11 mouse cellular contexts compared by ENCODE assay signal in the genomic region with DNA sequence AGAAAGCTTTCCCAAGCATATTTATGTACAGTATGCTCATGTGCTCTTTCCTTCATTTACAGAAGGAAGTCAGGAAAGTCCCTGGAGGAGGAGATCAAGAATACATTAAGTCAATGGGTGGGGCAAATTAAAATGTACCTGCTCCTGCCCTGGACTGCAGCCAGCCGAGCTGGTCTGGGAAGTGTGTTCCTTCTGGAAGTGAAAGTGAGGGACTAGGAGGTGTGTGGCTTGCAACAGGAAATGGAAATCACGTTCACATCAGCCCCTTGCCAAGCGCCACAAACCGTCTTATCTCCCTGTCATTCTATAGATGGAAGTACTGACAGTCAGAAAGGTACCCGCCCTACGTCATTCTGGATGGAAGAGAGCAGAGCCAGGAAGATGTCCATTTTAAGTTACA. TPM values are rescaled to one million over a fixed set of nuclear protein-coding genes. Genes with fewer than 3 reads are reported as not detected.
DNase-seq lines count a peak whose midpoint lies in the region; ATAC-seq and TF ChIP-seq lines count a peak whose summit lies in the region.
"Had no signal": no experiment of that assay in that cellular context is flagged by ENCODE, and none has a peak within 500 bp of the region (broad histone marks: within the 10 kb centered on the region; RNA-seq: fewer than 3 reads in every experiment).

No protein-coding gene starts in this region.

- no peak overlapping the region for H3K9ac ChIP-seq in liver, adult 2 months (ENCODE audit: low read depth, low read length)
- no peak overlapping the region for H3K9ac ChIP-seq in intestine, postnatal 0 days (ENCODE audit: low read depth, low read length)
- H3K9ac ChIP-seq in lung, embryonic 14.5 days: no peak overlapping the region
- no peak overlapping the region for H3K9ac ChIP-seq in stomach, postnatal 0 days (ENCODE audit: low read length)
- no peak overlapping the region for H3K9ac ChIP-seq in forebrain, postnatal 0 days
- H3K9ac ChIP-seq in neural tube, embryonic 15.5 days (replicated peaks): no peak overlapping the region
- H3K9ac ChIP-seq: forebrain, embryonic 13.5 days; hindbrain, embryonic 14.5 days had no signal

- ATAC-seq in intestine, postnatal 0 days: peak; percentile 61
- no peak for ATAC-seq in lung, embryonic 14.5 days (ENCODE audit: insufficient read depth)
- 0 out of 2 replicates have a peak, but pooled peaks have one; percentile 45 for ATAC-seq in stomach, postnatal 0 days (ENCODE audit: low FRiP score, low TSS enrichment)
- no peak for ATAC-seq in forebrain, postnatal 0 days
- no peak for ATAC-seq in neural tube, embryonic 15.5 days (ENCODE audit: low FRiP score)
- ATAC-seq: forebrain, embryonic 13.5 days had no signal

- peak; percentile 6 for DNase-seq in liver, adult 2 months (ENCODE audit: extremely low read depth, low read depth, low spot score)
- DNase-seq in liver: no peak
- peak; percentile 41 for DNase-seq in lung, embryonic 14.5 days
- peak; percentile 75 for DNase-seq in stomach, postnatal 0 days (ENCODE audit: low spot score)
- DNase-seq in embryo, embryonic 9.5 days (ENCODE audit: extremely low spot score): no peak
- DNase-seq in forebrain, postnatal 0 days: no peak

- no peak for TF ChIP-seq EP300 in stomach, postnatal 0 days (optimal IDR thresholded peaks at IDR 0.05)

- H3K4me2 ChIP-seq in intestine, postnatal 0 days (replicated peaks; ENCODE audit: low read depth): peak overlapping the region; percentile 56
- H3K4me2 ChIP-seq in lung, embryonic 14.5 days: peak overlapping the region; percentile 35; the same call in 1 of the 2 replicates
- H3K4me2 ChIP-seq in stomach, postnatal 0 days (replicated peaks; ENCODE audit: low read depth): peak overlapping the region; percentile 46
- no peak overlapping the region for H3K4me2 ChIP-seq in forebrain, postnatal 0 days (ENCODE audit: low read depth)
- no peak overlapping the region for H3K4me2 ChIP-seq in neural tube, embryonic 15.5 days
- H3K4me2 ChIP-seq: forebrain, embryonic 13.5 days; hindbrain, embryonic 14.5 days; liver, embryonic 11.5 days had no signal

- H3K36me3 ChIP-seq in liver, adult 2 months (ENCODE audit: control insufficient read depth, insufficient read depth, low read length): no peaks in the 10 kb centered on the region
- H3K36me3 ChIP-seq in intestine, postnatal 0 days (ENCODE audit: control insufficient read depth, insufficient read depth): no peaks in the 10 kb centered on the region
- H3K36me3 ChIP-seq in lung, embryonic 14.5 days (ENCODE audit: insufficient read depth): no peaks in the 10 kb centered on the region
- no peaks in the 10 kb centered on the region for H3K36me3 ChIP-seq in stomach, postnatal 0 days (ENCODE audit: control insufficient read depth, insufficient read depth, low read length)
- H3K36me3 ChIP-seq in forebrain, postnatal 0 days (ENCODE audit: insufficient read depth): no peaks in the 10 kb centered on the region
- H3K36me3 ChIP-seq in neural tube, embryonic 15.5 days: no peaks in the 10 kb centered on the region

- TF ChIP-seq CTCF in liver, adult 2 months (IDR thresholded peaks at IDR 0.05; ENCODE audit: low read depth, low read length): no peak
- no peak for TF ChIP-seq CTCF in intestine, postnatal 0 days (IDR thresholded peaks at IDR 0.05; ENCODE audit: low read depth)
- TF ChIP-seq CTCF in lung, embryonic 14.5 days (IDR thresholded peaks at IDR 0.05; ENCODE audit: low read depth): no peak
- TF ChIP-seq CTCF in stomach, postnatal 0 days (IDR thresholded peaks at IDR 0.05; ENCODE audit: low read depth): no peak
- TF ChIP-seq CTCF in forebrain, postnatal 0 days (IDR thresholded peaks at IDR 0.05; ENCODE audit: low read depth): no peak

- H3K79me2 ChIP-seq in liver, adult 2 months (ENCODE audit: control insufficient read depth, insufficient read depth, low read length): no peaks in the 10 kb centered on the region

- no peaks in the 10 kb centered on the region for H3K27me3 ChIP-seq in liver, adult 2 months (ENCODE audit: control insufficient read depth, insufficient read depth, low read length)
- no peaks in the 10 kb centered on the region for H3K27me3 ChIP-seq in intestine, postnatal 0 days (replicated peaks; ENCODE audit: control insufficient read depth, insufficient read depth, low read length)
- no peaks in the 10 kb centered on the region for H3K27me3 ChIP-seq in lung, embryonic 14.5 days (ENCODE audit: insufficient read depth, low read length)
- no peaks in the 10 kb centered on the region for H3K27me3 ChIP-seq in stomach, postnatal 0 days (ENCODE audit: control insufficient read depth, insufficient read depth, low read length)
- H3K27me3 ChIP-seq in forebrain, postnatal 0 days (ENCODE audit: insufficient read depth, low read length): no peaks in the 10 kb centered on the region
- H3K27me3 ChIP-seq in neural tube, embryonic 15.5 days (replicated peaks): no peaks in the 10 kb centered on the region
- H3K27me3 ChIP-seq: forebrain, embryonic 13.5 days had no signal

- H3K9me3 ChIP-seq in intestine, postnatal 0 days (ENCODE audit: control insufficient read depth): no peaks in the 10 kb centered on the region
- no peaks in the 10 kb centered on the region for H3K9me3 ChIP-seq in lung, embryonic 14.5 days (ENCODE audit: low read depth, low read length)
- no peaks in the 10 kb centered on the region for H3K9me3 ChIP-seq in stomach, postnatal 0 days (ENCODE audit: control insufficient read depth, low read length)
- no peaks in the 10 kb centered on the region for H3K9me3 ChIP-seq in forebrain, postnatal 0 days (ENCODE audit: low read length)
- H3K9me3 ChIP-seq in neural tube, embryonic 15.5 days (replicated peaks): no peaks in the 10 kb centered on the region
- H3K9me3 ChIP-seq: forebrain, embryonic 13.5 days had no signal

- no peak overlapping the region for H3K4me3 ChIP-seq in liver, adult 2 months (ENCODE audit: insufficient read depth, low read depth, low read length)
- no peak overlapping the region for H3K4me3 ChIP-seq in intestine, postnatal 0 days (ENCODE audit: low read depth, low read length)
- no peak overlapping the region for H3K4me3 ChIP-seq in lung, embryonic 14.5 days (ENCODE audit: low read depth, low read length)
- H3K4me3 ChIP-seq in stomach, postnatal 0 days (ENCODE audit: low read depth, low read length): no peak overlapping the region
- no peak overlapping the region for H3K4me3 ChIP-seq in forebrain, postnatal 0 days (ENCODE audit: low read depth, low read length)
- no peak overlapping the region for H3K4me3 ChIP-seq in neural tube, embryonic 15.5 days (replicated peaks)
- H3K4me3 ChIP-seq: forebrain, embryonic 13.5 days had no signal

- TF ChIP-seq POLR2A in liver, adult 2 months (IDR thresholded peaks at IDR 0.05; ENCODE audit: extremely low read depth, insufficient read depth, low read length): no peak

- WGBS in liver, adult 2 months: 62% methylated on average over 6 of the region's 6 CpGs
- 28% methylated on average over 6 of the region's 6 CpGs for WGBS in intestine, postnatal 0 days
- 47% methylated on average over 6 of the region's 6 CpGs for WGBS in lung, embryonic 14.5 days
- WGBS in stomach, postnatal 0 days: 44% methylated on average over 6 of the region's 6 CpGs
- 77% methylated on average over 6 of the region's 6 CpGs for WGBS in forebrain, postnatal 0 days
- 80% methylated on average over 6 of the region's 6 CpGs for WGBS in neural tube, embryonic 15.5 days

- H3K4me1 ChIP-seq in liver, adult 2 months (ENCODE audit: control insufficient read depth, insufficient read depth, low read length): peaks cover 5% of the 10 kb centered on the region
- H3K4me1 ChIP-seq in intestine, postnatal 0 days (replicated peaks; ENCODE audit: control insufficient read depth, insufficient read depth, low read length): peaks cover 14% of the 10 kb centered on the region
- peaks cover 8% of the 10 kb centered on the region; the same call in 1 of the 2 replicates for H3K4me1 ChIP-seq in lung, embryonic 14.5 days (ENCODE audit: insufficient read depth)
- H3K4me1 ChIP-seq in stomach, postnatal 0 days (replicated peaks; ENCODE audit: control insufficient read depth, insufficient read depth): peaks cover 3% of the 10 kb centered on the region; the same call in 1 of the 2 replicates
- no peaks in the 10 kb centered on the region for H3K4me1 ChIP-seq in forebrain, postnatal 0 days (ENCODE audit: insufficient read depth)
- 0 out of 2 replicates have a peak, but pooled peaks cover 4% of the 10 kb centered on the region for H3K4me1 ChIP-seq in neural tube, embryonic 15.5 days

- no peak overlapping the region for H3K27ac ChIP-seq in liver, adult 2 months (replicated peaks; ENCODE audit: insufficient read depth, low read depth, low read length)
- no peak overlapping the region for H3K27ac ChIP-seq in intestine, postnatal 0 days (ENCODE audit: low read depth, low read length)
- H3K27ac ChIP-seq in lung, embryonic 14.5 days (ENCODE audit: low read depth): no peak overlapping the region
- no peak overlapping the region for H3K27ac ChIP-seq in stomach, postnatal 0 days (replicated peaks)
- H3K27ac ChIP-seq in forebrain, postnatal 0 days (ENCODE audit: low read depth, low read length): no peak overlapping the region
- H3K27ac ChIP-seq in neural tube, embryonic 15.5 days (replicated peaks): no peak overlapping the region
- H3K27ac ChIP-seq: forebrain, embryonic 13.5 days; hindbrain, embryonic 14.5 days had no signal

RNA-seq across cellular contexts. Expression of gene Tnfsf15, which starts 0.4 kb away (rescaled TPM):
- 0.28 and 0.40 TPM in 2 replicates for total RNA-seq in liver, adult 2 months (2014; rRNA removed)
- not detected in 2 replicates for polyA plus RNA-seq in liver, adult 2 months (2012; rRNA removed)
- 0.07 and 0.09 TPM in 2 replicates for polyA plus RNA-seq in intestine, postnatal 0 days (2015; fragmentation: Nextera tagmentation; extraction: Ambion mirVana)
- 0.08 and 0.14 TPM in 2 replicates for polyA plus RNA-seq in lung, embryonic 14.5 days (2014; fragmentation: Nextera tagmentation; extraction: Ambion mirVana)
- polyA plus RNA-seq in stomach, postnatal 0 days (2015; fragmentation: Nextera tagmentation; extraction: Ambion mirVana): 0.04 and 0.18 TPM in 2 replicates
- 0.15 TPM in 1 of 2 replicates, not detected in the other for total RNA-seq in forebrain, postnatal 0 days (2014; rRNA removed)
- not detected in 2 replicates for polyA plus RNA-seq in forebrain, postnatal 0 days (2015; fragmentation: Nextera tagmentation; extraction: Ambion mirVana)
- not detected in 2 replicates for polyA plus RNA-seq in neural tube, embryonic 15.5 days (2015; fragmentation: Nextera tagmentation; extraction: Ambion mirVana)
- polyA plus RNA-seq: forebrain, embryonic 13.5 days; hindbrain, embryonic 14.5 days had no signal

Comparison
In these comparisons a context has a peak if more than half of its experiments do, and no peak if none do; other contexts are left out.
1. DNase-seq: peak in liver, adult 2 months (single experiment), lung, embryonic 14.5 days (single experiment) and stomach, postnatal 0 days (single experiment); none in liver (single experiment), embryo, embryonic 9.5 days (single experiment) and forebrain, postnatal 0 days (single experiment).
2. ATAC-seq: peak in intestine, postnatal 0 days (single experiment) and stomach, postnatal 0 days (single experiment); none in lung, embryonic 14.5 days (single experiment), forebrain, postnatal 0 days (single experiment) and neural tube, embryonic 15.5 days (single experiment).
3. H3K4me2 ChIP-seq: peak in intestine, postnatal 0 days (single experiment), lung, embryonic 14.5 days (single experiment) and stomach, postnatal 0 days (single experiment); none in forebrain, postnatal 0 days (single experiment) and neural tube, embryonic 15.5 days (single experiment).